8 mouse cellular contexts compared by ENCODE assay signal in the genomic region with DNA sequence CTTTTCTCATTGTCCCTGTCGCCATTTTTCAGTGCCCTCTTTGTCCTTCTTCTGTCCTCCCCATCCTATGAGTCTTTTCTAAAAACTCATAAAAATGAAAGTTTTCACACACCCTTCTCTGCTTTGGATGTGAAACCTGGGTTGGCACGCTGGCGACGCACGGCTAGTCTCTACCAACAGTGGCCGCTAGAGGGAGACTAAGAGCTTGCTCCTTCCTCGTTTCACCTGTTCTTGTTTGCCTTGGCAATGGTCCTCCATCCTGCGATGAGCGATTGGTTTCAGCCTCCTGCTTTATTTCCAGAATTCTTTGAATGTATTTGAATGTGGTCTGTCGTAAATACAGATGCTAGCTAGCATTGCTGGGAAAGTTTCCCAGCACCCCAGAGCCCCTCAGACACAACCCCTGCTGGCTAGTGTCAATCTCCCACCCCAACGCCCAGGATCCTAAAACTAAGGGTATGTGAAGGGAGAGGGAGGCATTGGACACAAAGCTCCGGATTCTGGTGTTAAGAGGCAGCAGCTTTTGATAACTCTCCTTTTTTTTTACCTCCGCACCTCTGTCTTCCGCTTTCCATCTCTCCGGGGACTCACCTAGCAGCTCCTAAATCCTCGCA.
A peak's percentile ranks its signal among the peaks of the same experiment; 100 is the strongest.
DNase-seq lines count a peak whose midpoint lies in the region; ATAC-seq and TF ChIP-seq lines count a peak whose summit lies in the region.

No protein-coding gene starts in this region.

- peak; percentile 56 for DNase-seq in ES-E14 (ENCODE audit: low read depth, low spot score)
- DNase-seq in cerebellum, adult 18-20 months: peak; percentile 60 to 75
- DNase-seq in frontal cortex, adult 2 months (ENCODE audit: extremely low spot score in 1 of 2, low spot score in 1 of 2): peak; percentile 67 to 93
- DNase-seq in hindbrain, embryonic 10.5 days (ENCODE audit: low spot score): peak; percentile 75
- peak; percentile 51 to 83 for DNase-seq in layer of hippocampus, adult 8-10 months (ENCODE audit: low spot score in 2 of 2)
- DNase-seq in lung, postnatal 0 days (ENCODE audit: low spot score): peak; percentile 75
- peak; percentile 87 for DNase-seq in ovary, postnatal 14 days (ENCODE audit: low spot score)
- peak; percentile 57 to 83 for DNase-seq in thymus, postnatal 10 days (ENCODE audit: low spot score in 2 of 2)

- H3K27ac ChIP-seq in ES-E14 (ENCODE audit: insufficient read depth, low read depth, low read length, poor library complexity, severe bottlenecking): no peak overlapping the region
- H3K27ac ChIP-seq in hindbrain, embryonic 10.5 days: no peak overlapping the region; the same call in 1 of the 2 replicates
- H3K27ac ChIP-seq in lung, postnatal 0 days (ENCODE audit: low read length): no peak overlapping the region

- 40% methylated on average over 16 of the region's 16 CpGs for WGBS in hindbrain, embryonic 10.5 days
- WGBS in lung, postnatal 0 days: 28% methylated on average over 16 of the region's 16 CpGs

- H3K27me3 ChIP-seq in hindbrain, embryonic 10.5 days (ENCODE audit: insufficient read depth, poor library complexity, severe bottlenecking): no peaks in the 10 kb centered on the region
- H3K27me3 ChIP-seq in lung, postnatal 0 days (replicated peaks; ENCODE audit: insufficient read depth, low read length): no peaks in the 10 kb centered on the region

- H3K4me1 ChIP-seq in ES-E14 (ENCODE audit: control insufficient read depth in 2 of 2, insufficient read depth in 2 of 2, low read length in 2 of 2, poor library complexity in 1 of 2): peaks cover 8% of the 10 kb centered on the region in 2 experiments
- H3K4me1 ChIP-seq in hindbrain, embryonic 10.5 days (replicated peaks): peaks cover 4% of the 10 kb centered on the region
- no peaks in the 10 kb centered on the region for H3K4me1 ChIP-seq in lung, postnatal 0 days (ENCODE audit: insufficient read depth, low read depth, low read length)

- no peak for TF ChIP-seq EP300 in lung, postnatal 0 days (IDR thresholded peaks at IDR 0.05)

- peak; percentile 97 for TF ChIP-seq CTCF in lung, postnatal 0 days (IDR thresholded peaks at IDR 0.05)

- no peak overlapping the region; the same call in 1 of the 2 replicates for H3K9ac ChIP-seq in ES-E14 (ENCODE audit: insufficient read depth, low read depth, low read length, poor library complexity, severe bottlenecking)
- no peak overlapping the region for H3K9ac ChIP-seq in lung, postnatal 0 days (replicated peaks; ENCODE audit: low read depth)

- in situ Hi-C loops in ES-E14 (cut with MboI; ENCODE audit: low sequenced_read_pairs in 2 of 2, unreplicated experiment in 2 of 2): loop anchor here (10.0 to 25.0 kb wide), 2 partner anchors 258 to 276 kb away; a partner anchor contains a TSS

- H3K36me3 ChIP-seq in ES-E14 (ENCODE audit: control insufficient read depth, insufficient read depth, low read length, poor library complexity, severe bottlenecking): no peaks in the 10 kb centered on the region
- no peaks in the 10 kb centered on the region for H3K36me3 ChIP-seq in hindbrain, embryonic 10.5 days
- H3K36me3 ChIP-seq in lung, postnatal 0 days (ENCODE audit: insufficient read depth, low read length): no peaks in the 10 kb centered on the region

- no peaks in the 10 kb centered on the region for H3K9me3 ChIP-seq in ES-E14 (ENCODE audit: control insufficient read depth, insufficient read depth, low read depth, low read length)
- H3K9me3 ChIP-seq in hindbrain, embryonic 10.5 days: no peaks in the 10 kb centered on the region
- H3K9me3 ChIP-seq in lung, postnatal 0 days (ENCODE audit: low read length): no peaks in the 10 kb centered on the region

- no peak overlapping the region for H3K4me3 ChIP-seq in ES-E14 (ENCODE audit: insufficient read depth in 1 of 2, low read depth in 1 of 2, low read length in 2 of 2, poor library complexity in 1 of 2, severe bottlenecking in 1 of 2)
- no peak overlapping the region for H3K4me3 ChIP-seq in hindbrain, embryonic 10.5 days
- no peak overlapping the region for H3K4me3 ChIP-seq in lung, postnatal 0 days (ENCODE audit: low read depth, low read length)

- peak; percentile 59 for ATAC-seq in lung, postnatal 0 days

- H3K4me2 ChIP-seq in lung, postnatal 0 days (replicated peaks; ENCODE audit: low read depth, low read length): no peak overlapping the region; the same call in 1 of the 2 replicates

TF ChIP-seq in ES-E14, 5 proteins besides CTCF, POLR2A, EP300 and RAD21:
- TF ChIP-seq ZC3H11A (IDR thresholded peaks at IDR 0.05; ENCODE audit: borderline replicate concordance, low read depth, low read length): peak; percentile 88; the same call in 1 of the 2 replicates
- TF ChIP-seq ZNF384 (IDR thresholded peaks at IDR 0.05; ENCODE audit: low read depth, low read length): no peak
TF ChIP-seq in ES-E14: peak in this region for 1.
